Mouse (Mus musculus): ENCODE data around the gene Pdzrn3.

Gene Pdzrn3

GRCm38 (mm10) chr6:101287566-101288173 is 90.0 kb downstream of the Pdzrn3 start:
- DNase-seq = no peak

GRCm38 (mm10) chr6:101287077-101287476 is 90.6 kb downstream of the Pdzrn3 start:
- no peak for DNase-seq

- DNase-seq = no peak
Observed at GRCm38 (mm10) chr6:101284368-101284955, 93.2 kb downstream of the Pdzrn3 start.

- DNase-seq = no peak
Observed at GRCm38 (mm10) chr6:101283891-101284290, 93.8 kb downstream of the Pdzrn3 start.

- DNase-seq = no peak
Observed at GRCm38 (mm10) chr6:101281644-101282043, 96.1 kb downstream of the Pdzrn3 start.

GRCm38 (mm10) chr6:101280811-101281218 is 96.9 kb downstream of the Pdzrn3 start:
- no peak for DNase-seq

- no peak for DNase-seq
Observed at GRCm38 (mm10) chr6:101278286-101278932, 99.3 kb downstream of the Pdzrn3 start.

- no peak for DNase-seq
Observed at GRCm38 (mm10) chr6:101276261-101276660, 101.4 kb downstream of the Pdzrn3 start.

- no peak for DNase-seq
Observed at GRCm38 (mm10) chr6:101275806-101276205, 101.9 kb downstream of the Pdzrn3 start.

GRCm38 (mm10) chr6:101274846-101275245 is 102.9 kb downstream of the Pdzrn3 start:
- no peak for DNase-seq

- DNase-seq = no peak
Observed at GRCm38 (mm10) chr6:101272256-101272655, 105.4 kb downstream of the Pdzrn3 start.

- no peak for DNase-seq
Observed at GRCm38 (mm10) chr6:101271378-101272135, 106.1 kb downstream of the Pdzrn3 start.

- no peak for DNase-seq
Observed at GRCm38 (mm10) chr6:101270095-101270826, 107.4 kb downstream of the Pdzrn3 start.

GRCm38 (mm10) chr6:101269335-101270094 is 108.2 kb downstream of the Pdzrn3 start:
- no peak for DNase-seq

GRCm38 (mm10) chr6:101268266-101268665 is 109.4 kb downstream of the Pdzrn3 start:
- no peak for DNase-seq

GRCm38 (mm10) chr6:101266787-101267186 is 110.9 kb downstream of the Pdzrn3 start:
- DNase-seq = peak; percentile 14

GRCm38 (mm10) chr6:101263544-101263943 is 114.2 kb downstream of the Pdzrn3 start:
- no peak for DNase-seq

GRCm38 (mm10) chr6:101261513-101261912 is 116.2 kb downstream of the Pdzrn3 start:
- peak; percentile 16 for DNase-seq

- DNase-seq = no peak
Observed at GRCm38 (mm10) chr6:101259411-101259810, 118.3 kb downstream of the Pdzrn3 start.

GRCm38 (mm10) chr6:101257418-101257817 is 120.3 kb downstream of the Pdzrn3 start:
- DNase-seq = no peak

GRCm38 (mm10) chr6:101254652-101255051 is 123.0 kb downstream of the Pdzrn3 start:
- DNase-seq = no peak

Data from cerebellum, adult 8-10 months (tissue).